Mouse (Mus musculus) gastrocnemius, postnatal 25 days (tissue): ENCODE measurements around the gene Txk. TPM values are rescaled to one million over a fixed set of nuclear protein-coding genes. Genes with fewer than 3 reads are reported as not detected.

ENCODE experiments used
- DNase-seq: peaks from one replicate; pipeline ENCODE4 v3.0.0; 2022
- total RNA-seq, 2 experiments: library from RNA; stranded (reverse); gene quantifications; 1 replicate in 1 of 2; 2 replicates in 1 of 2; pipeline ENCODE4 v1.2.3; 2021

The Txk gene
- total RNA-seq, 2 experiments from 2014 or later, result 0.11 TPM; not detected in 1

- no peak for DNase-seq
Observed at GRCm38 (mm10) chr5:72751056-72751758, 1.4 kb downstream of the Txk start.

GRCm38 (mm10) chr5:72750226-72750625 lies 2.4 kb downstream of the Txk start:
- no peak for DNase-seq

GRCm38 (mm10) chr5:72748659-72749265 lies 3.8 kb downstream of the Txk start:
- DNase-seq, result no peak

- no peak for DNase-seq
Observed at GRCm38 (mm10) chr5:72747384-72747783, 5.2 kb downstream of the Txk start.

- DNase-seq, result no peak
Observed at GRCm38 (mm10) chr5:72746461-72746860, 6.1 kb downstream of the Txk start.

GRCm38 (mm10) chr5:72743103-72743502 lies 9.5 kb downstream of the Txk start:
- no peak for DNase-seq

GRCm38 (mm10) chr5:72736868-72737267 lies 15.7 kb downstream of the Txk start:
- DNase-seq, result no peak

- no peak for DNase-seq
Observed at GRCm38 (mm10) chr5:72736437-72736836, 16.1 kb downstream of the Txk start.

- no peak for DNase-seq
Observed at GRCm38 (mm10) chr5:72735763-72736162, 16.8 kb downstream of the Txk start.

GRCm38 (mm10) chr5:72732885-72733284 lies 19.7 kb downstream of the Txk start:
- no peak for DNase-seq

GRCm38 (mm10) chr5:72725404-72725803 lies 27.2 kb downstream of the Txk start:
- no peak for DNase-seq

- DNase-seq, result no peak
Observed at GRCm38 (mm10) chr5:72723429-72723828, 29.1 kb downstream of the Txk start.

- DNase-seq, result no peak
Observed at GRCm38 (mm10) chr5:72720587-72720986, 32.0 kb downstream of the Txk start.

GRCm38 (mm10) chr5:72710572-72711278 lies 41.9 kb downstream of the Txk start:
- no peak for DNase-seq

GRCm38 (mm10) chr5:72709976-72710375 lies 42.6 kb downstream of the Txk start:
- no peak for DNase-seq

- DNase-seq, result no peak
Observed at GRCm38 (mm10) chr5:72709451-72709850, 43.1 kb downstream of the Txk start.

GRCm38 (mm10) chr5:72706722-72707121 lies 45.9 kb downstream of the Txk start:
- no peak for DNase-seq

GRCm38 (mm10) chr5:72706095-72706494 lies 46.5 kb downstream of the Txk start:
- no peak for DNase-seq

GRCm38 (mm10) chr5:72702202-72702601 lies 50.4 kb downstream of the Txk start:
- DNase-seq, result no peak

GRCm38 (mm10) chr5:72699500-72699818 lies 53.1 kb downstream of the Txk start:
- no peak for DNase-seq

- no peak for DNase-seq
Observed at GRCm38 (mm10) chr5:72698818-72699499, 53.6 kb downstream of the Txk start.

GRCm38 (mm10) chr5:72698343-72698742 lies 54.2 kb downstream of the Txk start:
- DNase-seq, result no peak

GRCm38 (mm10) chr5:72696491-72696890 lies 56.1 kb downstream of the Txk start:
- DNase-seq, result no peak
